Mouse (Mus musculus) liver, embryonic 14.5 days (tissue): ENCODE data around the gene Trir.

ENCODE experiments used
- CTCF ChIP-seq: IDR thresholded peaks from 2 replicates; pipeline ENCODE4 v1.5.1; 2016; ENCODE audit warnings: antibody characterized with exemption, low read depth, control low read depth
- EP300 ChIP-seq: IDR thresholded peaks from 2 replicates; pipeline ENCODE4 v1.6.1; 2016; ENCODE audit warnings: antibody characterized with exemption, low read depth

- TF ChIP-seq CTCF (no peak), EP300 (no peak)
These were observed 9.2 kb downstream of the Trir start for GRCm38 (mm10) chr8:85035728-85036310.
